Mouse (Mus musculus): Measurements from ENCODE around the gene Tlr13. TPM values are rescaled to one million over a fixed set of nuclear protein-coding genes. Genes with fewer than 3 reads are reported as not detected.
"Not testable (repeated sequence)": the region's sequence is repeated elsewhere in the genome, so short reads cannot be mapped to it uniquely, and the experiment has no call there.

Gene Tlr13
- polyA plus RNA-seq, 1 experiment from 2014 or later: 0.34 TPM

GRCm38 (mm10) chrX:106189356-106189755 is 46.4 kb downstream of the Tlr13 start:
- Histone ChIP-seq H3K9ac (no peak overlapping the region), H3K4me2 (peak overlapping the region; percentile 70), H3K27me3 (no peaks in the 10 kb centered on the region), H3K36me3 (0 out of 2 replicates have a peak, but pooled peaks cover 6% of the 10 kb centered on the region), H3K27ac (peak overlapping the region; percentile 62; the same call in 1 of the 2 replicates), H3K9me3 (no peaks in the 10 kb centered on the region), H3K4me1 (replicated peaks) (peaks cover 31% of the 10 kb centered on the region), H3K4me3 (peak overlapping the region; percentile 53)
- WGBS: 55% methylated on average over 5 of the region's 5 CpGs
- ATAC-seq (ENCODE audit: low FRiP score): no peak

DNA sequence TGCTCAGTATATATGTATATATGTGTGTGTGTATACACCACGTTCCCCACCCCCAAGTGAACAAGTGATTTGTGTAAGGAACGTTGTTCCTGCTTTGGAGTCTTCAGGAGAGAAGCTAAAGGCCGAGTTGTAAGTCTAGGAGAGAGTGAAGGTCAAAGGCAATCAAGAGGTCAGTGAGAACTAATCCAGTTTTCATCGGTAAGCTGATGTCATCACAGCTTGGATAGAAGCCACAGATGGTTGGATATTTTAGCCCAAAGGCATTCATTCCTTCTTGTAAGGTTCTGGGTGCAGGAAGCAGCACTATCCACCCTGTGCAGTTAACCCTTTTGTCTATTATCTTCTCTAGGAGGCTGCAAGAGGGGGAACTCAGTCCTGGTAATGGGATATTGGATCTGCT is 47.1 kb downstream of the Tlr13 start:
- Histone ChIP-seq H3K36me3 (0 out of 2 replicates have a peak, but pooled peaks cover 6% of the 10 kb centered on the region), H3K9me3 (no peaks in the 10 kb centered on the region), H3K27me3 (no peaks in the 10 kb centered on the region), H3K4me3 (no peak overlapping the region), H3K27ac (no peak overlapping the region), H3K4me1 (replicated peaks) (peaks cover 31% of the 10 kb centered on the region), H3K9ac (no peak overlapping the region), H3K4me2 (peak overlapping the region; percentile 70)
- no peak for ATAC-seq (ENCODE audit: low FRiP score)
- 52% methylated on average over 4 of the region's 4 CpGs for WGBS

DNA sequence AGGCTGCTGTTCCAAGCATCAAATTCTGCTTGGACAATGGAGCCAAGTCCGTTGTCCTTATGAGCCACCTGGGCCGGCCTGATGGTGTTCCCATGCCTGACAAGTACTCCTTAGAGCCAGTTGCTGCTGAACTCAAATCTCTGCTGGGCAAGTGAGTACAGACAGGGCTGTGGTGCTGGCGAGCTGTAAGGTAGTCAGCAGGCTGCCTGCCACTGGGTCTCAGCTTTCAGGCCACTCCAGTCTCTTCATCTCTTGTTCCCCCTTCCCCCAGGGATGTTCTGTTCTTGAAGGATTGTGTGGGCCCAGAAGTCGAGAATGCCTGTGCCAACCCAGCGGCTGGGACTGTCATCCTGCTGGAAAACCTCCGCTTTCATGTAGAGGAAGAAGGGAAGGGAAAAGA is 51.4 kb downstream of the Tlr13 start:
- 87% methylated on average over 6 of the region's 6 CpGs for WGBS
- peaks cover 10% of the 10 kb centered on the region for H3K4me1 ChIP-seq (replicated peaks)
- not testable (repeated sequence) for ATAC-seq (ENCODE audit: low FRiP score)

DNA sequence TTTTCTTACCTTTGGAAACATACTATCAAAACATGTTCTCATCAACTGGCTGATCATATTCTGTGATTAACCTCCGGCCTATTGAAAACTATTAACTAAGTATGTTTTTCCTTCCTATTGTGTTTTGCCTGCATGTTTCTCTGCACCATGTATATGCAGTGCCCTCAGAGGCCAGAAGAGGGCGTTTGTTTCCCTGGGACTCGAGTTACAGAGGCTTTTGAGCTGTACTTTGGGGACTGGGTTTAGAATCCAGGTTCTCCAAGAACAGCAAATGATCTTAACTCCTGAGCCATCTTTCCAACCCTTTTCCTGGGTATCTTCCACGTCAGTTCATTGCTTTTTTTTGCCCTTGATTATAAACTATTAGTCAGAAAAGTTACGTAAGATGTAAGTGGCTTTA is 54.3 kb downstream of the Tlr13 start:
- WGBS: 70% methylated on average over 5 of the region's 5 CpGs
- Histone ChIP-seq H3K4me3 (no peak overlapping the region), H3K9ac (no peak overlapping the region), H3K4me2 (no peak overlapping the region), H3K27ac (no peak overlapping the region), H3K27me3 (no peaks in the 10 kb centered on the region), H3K36me3 (peaks cover 48% of the 10 kb centered on the region), H3K9me3 (no peaks in the 10 kb centered on the region), H3K4me1 (replicated peaks) (no peaks in the 10 kb centered on the region)
- ATAC-seq (ENCODE audit: low FRiP score): no peak

More for the DNA sequence above, 51.4 kb downstream of the Tlr13 start:
- not testable (repeated sequence) for H3K27me3 ChIP-seq, H3K27ac ChIP-seq, H3K4me3 ChIP-seq, H3K4me2 ChIP-seq, H3K9me3 ChIP-seq, H3K9ac ChIP-seq
- peaks cover 27% of the 10 kb centered on the region for H3K36me3 ChIP-seq

GRCm38 (mm10) chrX:106198904-106199303 is 55.9 kb downstream of the Tlr13 start:
- Histone ChIP-seq H3K9ac (no peak overlapping the region), H3K9me3 (no peaks in the 10 kb centered on the region), H3K4me1 (replicated peaks) (no peaks in the 10 kb centered on the region), H3K36me3 (peaks cover 51% of the 10 kb centered on the region), H3K27me3 (no peaks in the 10 kb centered on the region), H3K4me3 (no peak overlapping the region), H3K27ac (no peak overlapping the region), H3K4me2 (no peak overlapping the region)
- WGBS: 90% methylated on average over 5 of the region's 5 CpGs
- no peak for ATAC-seq (ENCODE audit: low FRiP score)

- 80% methylated on average over 2 of the region's 2 CpGs for WGBS
- no peaks in the 10 kb centered on the region for H3K4me1 ChIP-seq (replicated peaks)
- no peak for ATAC-seq (ENCODE audit: low FRiP score)
- H3K27me3 ChIP-seq: no peaks in the 10 kb centered on the region
- no peaks in the 10 kb centered on the region for H3K9me3 ChIP-seq
- no peak overlapping the region for H3K4me3 ChIP-seq
- no peak overlapping the region for H3K27ac ChIP-seq
- H3K36me3 ChIP-seq: no peaks in the 10 kb centered on the region
- no peak overlapping the region for H3K9ac ChIP-seq
- no peak overlapping the region for H3K4me2 ChIP-seq
Measured at GRCm38 (mm10) chrX:106209100-106209499, 66.1 kb downstream of the Tlr13 start.

Other genes with a start within 250 kb of the Tlr13 start
- gene Atrx, start 213.8 kb upstream of the Tlr13 start, polyA plus RNA-seq (2015; fragmentation: Nextera tagmentation; extraction: Ambion mirVana): 258 and 267 TPM in 2 replicates
- gene Magt1, start 131.3 kb upstream of the Tlr13 start, polyA plus RNA-seq (2015; fragmentation: Nextera tagmentation; extraction: Ambion mirVana): 25.5 and 28.0 TPM in 2 replicates
- gene Cox7b, start 127.5 kb upstream of the Tlr13 start, polyA plus RNA-seq (2015; fragmentation: Nextera tagmentation; extraction: Ambion mirVana): 376 and 403 TPM in 2 replicates
- gene Atp7a, start 115.9 kb upstream of the Tlr13 start, polyA plus RNA-seq (2015; fragmentation: Nextera tagmentation; extraction: Ambion mirVana): 17.6 and 17.9 TPM in 2 replicates
- gene Pgk1, start 43.9 kb downstream of the Tlr13 start, polyA plus RNA-seq (2015; fragmentation: Nextera tagmentation; extraction: Ambion mirVana): 262 and 266 TPM in 2 replicates
- 15.6 TPM in 2 replicates for gene Taf9b, start 78.0 kb downstream of the Tlr13 start, polyA plus RNA-seq (2015; fragmentation: Nextera tagmentation; extraction: Ambion mirVana)
- gene Fnd3c2, start 112.2 kb downstream of the Tlr13 start, polyA plus RNA-seq (2015; fragmentation: Nextera tagmentation; extraction: Ambion mirVana): not detected in 2 replicates

Data from hindbrain, embryonic 13.5 days (tissue).